Mouse (Mus musculus): ENCODE data around the gene Fam24b. TPM values are rescaled to one million over a fixed set of nuclear protein-coding genes. Genes with fewer than 3 reads are reported as not detected.

Fam24b gene
- not detected in 2 replicates for polyA plus RNA-seq (2015; fragmentation: Nextera tagmentation; extraction: Ambion mirVana)

DNA sequence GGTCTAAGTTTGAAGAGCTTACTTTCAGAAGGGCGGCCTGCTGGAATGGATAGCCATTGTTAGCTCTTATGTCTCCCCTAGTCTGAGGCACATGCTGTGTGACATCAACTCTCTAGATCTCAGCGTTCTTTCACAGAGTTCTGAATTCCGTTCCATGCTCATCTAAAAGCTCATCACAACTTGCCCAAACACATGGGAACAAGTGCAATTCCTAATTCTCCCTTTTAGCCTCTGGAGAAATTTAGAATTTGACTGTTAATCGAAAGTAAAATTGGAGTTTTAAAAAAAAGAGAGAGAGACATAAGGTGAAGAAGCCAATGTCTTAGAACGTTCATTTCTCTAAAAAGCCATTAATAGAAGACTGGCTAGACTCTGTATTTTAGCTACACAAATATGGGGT lies at the start of gene Fam24b:
TSS of gene Fam24b (minus strand) at position 101 of the 400 bp plus-strand sequence.
- Histone ChIP-seq H3K4me2 (replicated peaks; ENCODE audit: low read depth) (no peak within 1 kb of the TSS), H3K4me1 (replicated peaks; ENCODE audit: control insufficient read depth, insufficient read depth) (no peaks in the 10 kb centered on the region), H3K27me3 (ENCODE audit: control insufficient read depth, insufficient read depth, low read length) (no peaks in the 10 kb centered on the region), H3K4me3 (ENCODE audit: low read depth, low read length) (no peak within 1 kb of the TSS), H3K27ac (replicated peaks) (no peak within 1 kb of the TSS), H3K36me3 (ENCODE audit: control insufficient read depth, insufficient read depth, low read length) (no peaks in the 10 kb centered on the region), H3K9ac (ENCODE audit: low read length) (no peak within 1 kb of the TSS), H3K9me3 (ENCODE audit: control insufficient read depth, low read length) (no peaks in the 10 kb centered on the region)
- 89% methylated on average over 5 of the region's 5 CpGs for WGBS
- DNase-seq (ENCODE audit: low spot score) (no peak), ATAC-seq (ENCODE audit: low FRiP score, low TSS enrichment) (no peak)
- no peak for TF ChIP-seq EP300 (optimal IDR thresholded peaks at IDR 0.05)
- no peak for TF ChIP-seq CTCF (IDR thresholded peaks at IDR 0.05; ENCODE audit: low read depth)

DNA sequence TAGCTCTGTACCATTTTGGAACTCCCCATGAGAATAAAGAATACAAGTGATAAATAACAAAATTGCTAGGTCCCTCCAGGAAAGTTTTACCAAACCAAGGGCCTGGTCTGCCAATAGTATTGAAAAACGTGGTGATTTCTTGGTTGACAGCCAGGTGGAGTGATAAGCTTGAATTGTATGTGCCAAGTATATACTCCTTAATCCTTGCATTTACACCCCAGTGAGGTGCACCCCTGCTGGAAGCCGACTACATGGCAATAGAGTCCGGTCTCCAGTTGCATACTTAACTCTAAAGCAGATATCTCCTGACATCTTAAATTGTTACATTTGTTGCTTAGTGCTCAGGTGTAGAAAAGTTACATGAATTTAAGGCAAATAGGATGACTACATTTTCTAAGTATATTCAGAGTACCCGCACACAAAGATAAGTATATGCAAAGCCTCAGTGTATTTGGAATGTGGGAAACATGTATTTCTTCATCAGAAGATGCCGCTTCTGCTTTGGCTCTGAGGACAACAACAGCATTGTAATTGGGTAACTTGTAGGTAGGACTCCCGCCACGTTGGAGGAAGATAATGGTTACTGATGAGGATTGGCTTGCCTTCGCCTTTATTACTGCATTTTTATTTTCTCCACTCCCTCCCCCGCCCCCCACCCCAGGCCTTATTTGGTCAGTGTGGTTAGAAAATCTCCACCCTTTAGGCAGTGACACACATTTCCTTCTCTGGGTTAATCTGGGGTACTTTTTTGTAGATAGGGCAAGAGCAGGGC lies 42.8 kb upstream of the Fam24b start:
- no peaks in the 10 kb centered on the region for H3K9me3 ChIP-seq (ENCODE audit: control insufficient read depth, low read length)
- TF ChIP-seq EP300 (optimal IDR thresholded peaks at IDR 0.05) (no peak), CTCF (IDR thresholded peaks at IDR 0.05; ENCODE audit: low read depth) (peak; percentile 46)
- peak overlapping the region; percentile 67 for H3K4me3 ChIP-seq (ENCODE audit: low read depth, low read length)
- peak overlapping the region; percentile 76 for H3K4me2 ChIP-seq (replicated peaks; ENCODE audit: low read depth)
- WGBS: 62% methylated on average over 9 of the region's 9 CpGs
- H3K36me3 ChIP-seq (ENCODE audit: control insufficient read depth, insufficient read depth, low read length): no peaks in the 10 kb centered on the region
- H3K27me3 ChIP-seq (ENCODE audit: control insufficient read depth, insufficient read depth, low read length): no peaks in the 10 kb centered on the region
- peak overlapping the region; percentile 96; the same call in 1 of the 2 replicates for H3K27ac ChIP-seq (replicated peaks)
- no peak for ATAC-seq (ENCODE audit: low FRiP score, low TSS enrichment)
- no peaks in the 10 kb centered on the region for H3K4me1 ChIP-seq (replicated peaks; ENCODE audit: control insufficient read depth, insufficient read depth)
- H3K9ac ChIP-seq (ENCODE audit: low read length): peak overlapping the region; percentile 81; the same call in 1 of the 2 replicates
- peak; percentile 29 for DNase-seq (ENCODE audit: low spot score)

DNA sequence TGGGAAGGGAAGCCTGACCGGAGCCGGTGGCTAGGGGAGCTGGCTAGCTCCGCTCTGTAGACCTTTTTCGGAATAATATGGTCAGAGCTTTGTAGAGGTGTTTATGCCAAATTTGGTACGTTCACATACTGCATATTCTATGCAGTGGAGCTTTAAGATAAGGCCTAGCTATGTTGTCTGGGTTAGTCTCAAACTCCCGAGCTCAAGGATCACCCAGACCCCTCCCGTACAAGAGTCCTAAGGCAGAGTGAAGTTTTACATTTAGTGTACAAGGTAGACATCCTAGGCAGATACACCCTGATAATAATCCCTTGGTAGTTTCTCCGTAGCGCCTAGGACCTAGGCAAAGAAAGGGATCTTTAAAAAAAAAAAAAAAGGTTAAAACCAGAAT lies 42.1 kb upstream of the Fam24b start:
- no peak for TF ChIP-seq CTCF (IDR thresholded peaks at IDR 0.05; ENCODE audit: low read depth)
- no peak for TF ChIP-seq EP300 (optimal IDR thresholded peaks at IDR 0.05)
- Histone ChIP-seq H3K9me3 (ENCODE audit: control insufficient read depth, low read length) (no peaks in the 10 kb centered on the region), H3K4me2 (replicated peaks; ENCODE audit: low read depth) (peak overlapping the region; percentile 76), H3K27ac (replicated peaks) (peak overlapping the region; percentile 96), H3K9ac (ENCODE audit: low read length) (peak overlapping the region; percentile 81), H3K4me1 (replicated peaks; ENCODE audit: control insufficient read depth, insufficient read depth) (no peaks in the 10 kb centered on the region), H3K36me3 (ENCODE audit: control insufficient read depth, insufficient read depth, low read length) (no peaks in the 10 kb centered on the region), H3K27me3 (ENCODE audit: control insufficient read depth, insufficient read depth, low read length) (no peaks in the 10 kb centered on the region), H3K4me3 (ENCODE audit: low read depth, low read length) (peak overlapping the region; percentile 67)
- WGBS: 3% methylated on average over 9 of the region's 9 CpGs
- DNase-seq (ENCODE audit: low spot score) (no peak), ATAC-seq (ENCODE audit: low FRiP score, low TSS enrichment) (no peak; the same call in 1 of the 2 replicates)

DNA sequence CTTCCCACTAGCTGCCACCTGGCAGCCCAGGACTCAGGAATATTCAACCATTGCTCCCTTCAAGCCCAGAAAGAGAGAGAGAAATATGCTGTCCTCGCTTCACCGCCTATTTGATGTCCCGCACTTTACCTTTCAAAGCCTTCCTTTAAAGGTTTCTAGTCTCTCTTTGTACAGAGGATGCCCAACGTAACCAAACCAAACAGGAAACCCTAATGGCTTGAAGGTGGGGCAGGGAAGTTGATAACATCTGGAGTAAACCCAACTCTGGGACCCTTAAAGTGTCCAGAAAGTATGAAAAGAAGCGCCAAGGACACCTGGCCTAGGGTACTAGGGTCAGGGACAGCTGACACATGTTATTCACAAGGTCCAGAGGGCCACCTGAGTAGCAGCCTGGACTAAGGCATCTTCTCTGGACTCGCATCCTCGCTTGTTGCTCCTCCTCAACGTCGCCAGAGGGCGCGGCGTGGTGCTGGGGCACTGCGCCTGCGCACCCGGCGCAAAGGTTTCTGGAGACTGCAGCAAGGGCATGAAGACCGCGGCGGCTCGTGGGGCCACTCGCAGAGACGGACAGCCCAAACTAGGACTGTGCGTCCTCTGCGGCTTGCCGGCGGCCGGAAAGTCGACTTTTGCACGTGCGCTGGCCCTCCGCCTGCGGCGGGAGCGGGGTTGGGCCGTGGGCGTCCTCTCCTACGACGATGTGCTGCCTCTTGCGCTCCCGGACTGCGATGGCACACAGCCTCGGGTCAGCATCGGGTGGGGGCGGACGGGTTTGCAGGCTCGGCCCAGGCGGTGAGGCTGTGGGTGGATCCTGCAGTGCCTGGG lies 41.5 kb upstream of the Fam24b start, which contains the start of gene Pstk:
TSS of gene Pstk (plus strand) at position 494 of the 822 bp plus-strand sequence.
- ATAC-seq (ENCODE audit: low FRiP score, low TSS enrichment) (peak; percentile 96), DNase-seq (ENCODE audit: low spot score) (peak; percentile 89)
- H3K4me2 ChIP-seq (replicated peaks; ENCODE audit: low read depth): peak within 1 kb of the TSS; percentile 76
- no peaks in the 10 kb centered on the region for H3K4me1 ChIP-seq (replicated peaks; ENCODE audit: control insufficient read depth, insufficient read depth)
- peak within 1 kb of the TSS; percentile 81 for H3K9ac ChIP-seq (ENCODE audit: low read length)
- TF ChIP-seq CTCF (IDR thresholded peaks at IDR 0.05; ENCODE audit: low read depth): peak; percentile 89
- no peak for TF ChIP-seq EP300 (optimal IDR thresholded peaks at IDR 0.05)
- peak within 1 kb of the TSS; percentile 96 for H3K27ac ChIP-seq (replicated peaks)
- 4% methylated on average over 46 of the region's 47 CpGs for WGBS
- H3K36me3 ChIP-seq (ENCODE audit: control insufficient read depth, insufficient read depth, low read length): no peaks in the 10 kb centered on the region
- no peaks in the 10 kb centered on the region for H3K27me3 ChIP-seq (ENCODE audit: control insufficient read depth, insufficient read depth, low read length)
- no peaks in the 10 kb centered on the region for H3K9me3 ChIP-seq (ENCODE audit: control insufficient read depth, low read length)
- peak within 1 kb of the TSS; percentile 67 for H3K4me3 ChIP-seq (ENCODE audit: low read depth, low read length)

DNA sequence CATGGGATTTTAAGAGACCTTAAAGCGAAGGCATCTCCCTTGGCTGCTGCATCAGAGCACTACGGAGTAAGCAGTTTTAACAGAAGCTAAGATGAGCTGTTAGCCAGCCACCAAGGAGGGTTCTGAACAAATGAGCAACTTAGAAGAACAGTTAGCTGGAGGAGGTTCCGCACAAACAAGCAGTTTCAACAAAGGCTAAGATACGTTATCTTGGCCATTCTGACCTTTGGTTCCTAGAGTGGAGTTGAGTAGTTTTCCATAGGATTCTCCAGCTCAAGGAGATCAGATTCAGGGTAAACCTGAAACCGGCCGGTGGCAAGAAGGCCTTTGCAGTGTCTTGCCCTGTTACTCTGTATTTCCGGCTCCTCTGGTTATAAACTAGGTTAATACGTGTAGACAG lies 34.8 kb upstream of the Fam24b start:
- no peak overlapping the region; the same call in 1 of the 2 replicates for H3K27ac ChIP-seq (replicated peaks)
- ATAC-seq (ENCODE audit: low FRiP score, low TSS enrichment): no peak; the same call in 1 of the 2 replicates
- 71% methylated on average over 8 of the region's 8 CpGs for WGBS

More for the DNA sequence above, 34.8 kb upstream of the Fam24b start:
- Histone ChIP-seq H3K9ac (ENCODE audit: low read length) (no peak overlapping the region), H3K4me2 (replicated peaks; ENCODE audit: low read depth) (no peak overlapping the region), H3K4me3 (ENCODE audit: low read depth, low read length) (no peak overlapping the region), H3K9me3 (ENCODE audit: control insufficient read depth, low read length) (no peaks in the 10 kb centered on the region), H3K27me3 (ENCODE audit: control insufficient read depth, insufficient read depth, low read length) (no peaks in the 10 kb centered on the region), H3K4me1 (replicated peaks; ENCODE audit: control insufficient read depth, insufficient read depth) (no peaks in the 10 kb centered on the region), H3K36me3 (ENCODE audit: control insufficient read depth, insufficient read depth, low read length) (no peaks in the 10 kb centered on the region)
- TF ChIP-seq CTCF (IDR thresholded peaks at IDR 0.05; ENCODE audit: low read depth) (no peak), EP300 (optimal IDR thresholded peaks at IDR 0.05) (no peak)
- DNase-seq (ENCODE audit: low spot score): peak; percentile 18
